Mouse (Mus musculus): ENCODE data around the gene Tmem88. TPM values are rescaled to one million over a fixed set of nuclear protein-coding genes. Genes with fewer than 3 reads are reported as not detected.
A peak's percentile ranks its signal among the peaks of the same experiment; 100 is the strongest.

Tmem88 gene
- polyA plus RNA-seq (2015; fragmentation: Nextera tagmentation; extraction: Ambion mirVana): 6.6 and 7.1 TPM in 2 replicates

DNA sequence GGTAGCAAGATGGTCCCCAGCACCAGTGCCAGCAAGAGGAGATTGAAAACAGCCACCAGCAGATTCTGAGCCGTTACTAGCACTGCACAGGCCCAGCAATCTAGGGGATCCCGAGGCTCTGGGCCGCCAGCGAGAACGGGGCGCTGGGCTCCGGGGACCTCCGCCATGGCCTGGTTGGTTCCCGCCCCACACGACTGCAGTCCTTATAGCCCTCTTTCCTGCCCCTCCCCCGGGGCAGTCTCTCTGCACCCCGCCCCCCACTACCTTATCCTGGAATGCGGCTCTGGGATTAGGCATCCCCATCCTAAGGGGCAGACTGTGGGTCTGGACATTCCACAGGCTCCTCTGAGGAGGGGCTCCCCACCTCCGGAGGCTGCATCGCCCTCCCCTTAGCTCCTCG is at the start of gene Tmem88:
Tmem88 (minus strand) TSS at position 176 of the 400 bp plus-strand sequence.
- Histone ChIP-seq H3K9me3 (replicated peaks) (no peaks in the 10 kb centered on the region), H3K36me3 (replicated peaks) (peaks cover 28% of the 10 kb centered on the region), H3K4me2 (peak within 1 kb of the TSS; percentile 96), H3K4me1 (replicated peaks) (peaks cover 39% of the 10 kb centered on the region), H3K9ac (peak within 1 kb of the TSS; percentile 32), H3K4me3 (replicated peaks) (peak within 1 kb of the TSS; percentile 85), H3K27me3 (no peaks in the 10 kb centered on the region), H3K27ac (replicated peaks) (0 out of 2 replicates have a peak within 1 kb of the TSS, but pooled peaks have one; percentile 14)
- ATAC-seq (ENCODE audit: insufficient read depth): no peak
- 34% methylated on average over 16 of the region's 16 CpGs for WGBS (ENCODE audit: insufficient replicate concordance)

DNA sequence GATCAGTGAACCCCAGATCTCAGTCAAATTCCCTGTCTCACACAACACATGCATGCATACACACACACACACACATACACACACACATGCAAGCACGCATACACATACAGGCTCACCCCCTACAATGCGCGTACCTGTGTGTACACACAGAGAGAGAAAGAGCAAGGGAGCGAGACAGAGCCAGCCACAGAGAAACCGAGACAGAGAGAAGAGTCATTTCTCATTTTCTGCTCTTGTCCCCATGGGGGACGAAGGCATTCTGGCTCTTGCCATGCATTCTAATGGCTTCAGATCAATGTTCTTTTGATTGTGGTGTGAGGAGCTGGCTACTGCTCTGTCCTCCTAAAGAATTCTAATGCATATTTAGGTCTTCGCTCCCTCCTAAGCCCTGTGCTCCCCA is 49.3 kb upstream of the Tmem88 start:
- WGBS (ENCODE audit: insufficient replicate concordance): 76% methylated on average over 7 of the region's 7 CpGs
- Histone ChIP-seq H3K27ac (replicated peaks) (no peak overlapping the region), H3K36me3 (replicated peaks) (no peaks in the 10 kb centered on the region), H3K4me3 (replicated peaks) (no peak overlapping the region), H3K4me1 (replicated peaks) (peaks cover 4% of the 10 kb centered on the region; the same call in 1 of the 2 replicates), H3K27me3 (0 out of 2 replicates have a peak, but pooled peaks cover 7% of the 10 kb centered on the region), H3K4me2 (no peak overlapping the region), H3K9me3 (replicated peaks) (no peaks in the 10 kb centered on the region), H3K9ac (no peak overlapping the region)
- ATAC-seq (ENCODE audit: insufficient read depth): no peak

DNA sequence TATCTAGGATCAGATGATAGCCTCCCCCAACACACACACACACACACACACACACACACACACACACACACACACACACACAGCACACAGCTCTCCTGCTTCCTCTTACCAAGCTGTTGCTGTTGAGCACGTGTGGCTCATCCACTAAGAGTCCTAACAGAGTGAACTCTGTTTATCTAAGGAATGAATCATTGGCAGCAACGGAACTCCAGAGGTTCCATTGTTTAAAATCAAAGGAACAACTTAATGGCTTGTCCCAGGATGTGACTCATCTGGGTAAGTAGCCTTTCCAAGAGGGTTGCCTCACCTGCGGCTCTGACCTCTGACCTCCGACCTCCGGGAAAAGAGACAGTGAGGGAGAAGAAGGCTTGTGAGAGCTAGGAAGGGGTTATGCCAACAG is 45.3 kb upstream of the Tmem88 start:
- Histone ChIP-seq H3K4me3 (replicated peaks) (no peak overlapping the region), H3K4me2 (no peak overlapping the region), H3K36me3 (replicated peaks) (no peaks in the 10 kb centered on the region), H3K9ac (no peak overlapping the region), H3K27me3 (no peaks in the 10 kb centered on the region), H3K4me1 (replicated peaks) (no peaks in the 10 kb centered on the region), H3K27ac (replicated peaks) (no peak overlapping the region), H3K9me3 (replicated peaks) (no peaks in the 10 kb centered on the region)
- 30% methylated on average over 5 of the region's 5 CpGs for WGBS (ENCODE audit: insufficient replicate concordance)
- ATAC-seq (ENCODE audit: insufficient read depth): no peak

DNA sequence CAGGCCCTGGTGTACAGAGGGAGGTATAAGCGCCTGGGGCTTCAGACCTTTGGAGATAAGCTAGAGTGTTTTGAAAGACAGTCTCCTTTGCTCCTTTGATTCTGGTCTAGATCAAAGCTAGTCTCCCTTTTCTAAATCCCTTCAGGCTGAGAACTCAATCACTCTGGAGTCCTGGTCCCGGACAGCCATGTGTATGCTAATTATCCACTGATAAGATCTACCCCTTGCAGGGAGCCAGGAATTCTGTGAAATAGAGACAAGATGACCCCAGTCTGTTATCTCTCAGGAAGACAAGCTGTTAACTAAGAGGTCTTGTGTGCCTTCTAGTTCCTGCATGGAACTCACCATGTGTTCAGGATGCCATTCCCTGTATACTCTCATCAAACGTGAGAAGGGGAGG is 39.3 kb upstream of the Tmem88 start:
- WGBS (ENCODE audit: insufficient replicate concordance): 39% methylated on average over 3 of the region's 3 CpGs
- ATAC-seq (ENCODE audit: insufficient read depth): no peak

DNA sequence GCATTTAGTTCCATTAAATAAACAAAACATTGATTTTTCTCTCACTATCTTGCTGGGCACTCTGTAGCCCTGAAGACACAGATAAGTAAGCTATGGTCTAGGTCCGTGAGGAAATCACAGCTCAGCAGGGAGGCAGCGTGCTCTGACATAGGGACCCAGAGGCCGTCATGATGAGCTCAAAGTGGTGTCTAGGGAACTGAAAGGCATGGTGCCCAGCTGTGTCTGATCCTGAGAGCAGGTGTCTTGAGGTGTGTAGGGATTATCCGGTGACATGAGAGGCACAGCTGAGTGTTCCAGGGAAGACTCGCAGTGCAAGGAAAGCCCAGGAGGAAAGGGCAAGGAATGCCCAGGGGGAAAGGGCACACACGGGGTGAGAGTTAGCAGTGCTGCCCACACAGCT is 35.2 kb upstream of the Tmem88 start:
- Histone ChIP-seq H3K27ac (replicated peaks) (no peak overlapping the region), H3K36me3 (replicated peaks) (no peaks in the 10 kb centered on the region), H3K9me3 (replicated peaks) (no peaks in the 10 kb centered on the region), H3K4me3 (replicated peaks) (no peak overlapping the region), H3K4me1 (replicated peaks) (peaks cover 4% of the 10 kb centered on the region; the same call in 1 of the 2 replicates), H3K27me3 (no peaks in the 10 kb centered on the region), H3K4me2 (no peak overlapping the region), H3K9ac (no peak overlapping the region)
- no peak for ATAC-seq (ENCODE audit: insufficient read depth)
- WGBS (ENCODE audit: insufficient replicate concordance): 53% methylated on average over 6 of the region's 6 CpGs

More for the DNA sequence above, 39.3 kb upstream of the Tmem88 start:
- H3K27me3 ChIP-seq: no peaks in the 10 kb centered on the region
- H3K4me3 ChIP-seq (replicated peaks): no peak overlapping the region
- H3K9me3 ChIP-seq (replicated peaks): no peaks in the 10 kb centered on the region
- 0 out of 2 replicates have a peak, but pooled peaks cover 2% of the 10 kb centered on the region for H3K4me1 ChIP-seq (replicated peaks)
- H3K36me3 ChIP-seq (replicated peaks): no peaks in the 10 kb centered on the region
- no peak overlapping the region for H3K4me2 ChIP-seq
- H3K27ac ChIP-seq (replicated peaks): no peak overlapping the region
- no peak overlapping the region for H3K9ac ChIP-seq

DNA sequence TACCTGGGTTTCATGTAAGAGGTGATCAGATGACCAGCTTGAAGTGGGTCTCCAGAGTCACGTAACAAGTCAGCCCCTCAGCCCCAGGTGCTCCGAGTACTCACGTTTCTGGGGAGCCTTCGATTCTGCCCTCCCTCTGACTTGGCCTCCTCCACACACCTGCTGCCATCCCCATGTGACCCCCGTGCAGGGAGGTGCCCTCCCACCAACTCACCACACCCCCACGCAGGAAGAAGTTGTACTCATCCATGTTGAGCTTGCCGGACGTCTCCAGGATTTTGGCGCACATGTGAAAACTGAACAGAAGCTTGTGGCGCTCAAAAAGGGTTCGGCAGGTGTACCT is 34.6 kb upstream of the Tmem88 start:
- Histone ChIP-seq H3K9ac (no peak overlapping the region), H3K27me3 (no peaks in the 10 kb centered on the region), H3K36me3 (replicated peaks) (no peaks in the 10 kb centered on the region), H3K9me3 (replicated peaks) (no peaks in the 10 kb centered on the region), H3K4me2 (no peak overlapping the region), H3K27ac (replicated peaks) (no peak overlapping the region), H3K4me1 (replicated peaks) (peaks cover 4% of the 10 kb centered on the region; the same call in 1 of the 2 replicates), H3K4me3 (replicated peaks) (no peak overlapping the region)
- WGBS (ENCODE audit: insufficient replicate concordance): 62% methylated on average over 11 of the region's 11 CpGs
- ATAC-seq (ENCODE audit: insufficient read depth): no peak

DNA sequence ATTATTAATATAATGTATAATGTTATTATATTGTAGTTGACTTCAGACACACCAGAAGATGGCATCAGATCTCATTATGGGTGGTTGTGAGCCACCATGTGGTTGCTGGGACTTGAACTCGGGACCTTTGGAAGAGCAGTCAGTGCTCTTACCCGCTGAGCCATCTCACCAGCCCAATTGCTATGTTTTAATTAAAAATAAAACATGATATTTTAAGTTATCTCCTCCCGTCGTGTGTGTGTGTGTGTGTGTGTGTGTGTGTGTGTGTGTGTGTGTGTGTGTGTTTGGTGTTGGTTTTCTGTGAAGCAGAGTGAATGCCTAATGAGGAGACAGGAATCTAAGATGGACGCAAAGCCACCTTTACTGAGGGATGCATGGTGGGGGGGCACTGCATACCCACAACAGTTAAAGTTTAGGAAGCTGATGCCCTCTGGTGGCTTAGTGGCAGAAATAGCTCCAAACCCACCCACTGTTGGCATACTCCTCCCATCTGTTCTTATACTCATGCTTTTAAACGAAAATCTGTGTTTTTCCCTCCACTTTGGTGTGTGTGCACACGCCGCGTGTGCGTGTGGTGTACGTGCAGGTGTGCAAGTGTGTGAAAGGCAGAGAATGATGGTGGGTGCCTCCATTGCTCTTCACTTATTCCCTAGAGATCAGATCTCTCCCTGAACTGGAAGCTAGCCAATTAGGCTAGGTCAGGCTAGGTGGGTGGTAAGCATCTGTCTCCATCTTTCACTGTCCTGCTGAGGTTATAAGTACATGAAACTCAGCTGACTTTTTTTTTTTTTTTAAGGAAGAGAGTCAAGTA is 34.0 kb upstream of the Tmem88 start:
- Histone ChIP-seq H3K4me3 (replicated peaks) (no peak overlapping the region), H3K27ac (replicated peaks) (no peak overlapping the region), H3K9me3 (replicated peaks) (no peaks in the 10 kb centered on the region), H3K36me3 (replicated peaks) (no peaks in the 10 kb centered on the region), H3K4me2 (no peak overlapping the region), H3K4me1 (replicated peaks) (peaks cover 4% of the 10 kb centered on the region; the same call in 1 of the 2 replicates), H3K27me3 (no peaks in the 10 kb centered on the region), H3K9ac (no peak overlapping the region)
- 27% methylated on average over 11 of the region's 11 CpGs for WGBS (ENCODE audit: insufficient replicate concordance)
- ATAC-seq (ENCODE audit: insufficient read depth): no peak

DNA sequence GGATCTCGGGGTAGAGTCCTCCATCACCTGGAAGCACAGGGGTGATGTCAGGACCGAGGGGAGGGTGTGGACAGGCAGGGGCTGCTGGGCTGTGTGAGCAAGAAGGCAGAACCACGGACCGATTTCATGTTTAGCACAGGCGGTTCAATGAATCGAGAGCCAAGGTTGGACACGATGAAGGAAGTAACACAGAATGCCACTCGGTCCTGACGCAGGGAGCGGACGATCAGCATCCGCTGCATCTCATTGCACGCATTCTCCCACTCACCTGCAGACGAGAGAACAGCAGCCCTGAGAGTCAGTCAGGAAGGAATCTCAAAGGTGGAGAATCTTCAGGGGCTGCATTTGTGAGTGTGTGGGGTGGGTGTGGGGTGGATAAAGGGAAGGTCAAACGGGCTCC is 32.6 kb upstream of the Tmem88 start:
- 79% methylated on average over 15 of the region's 15 CpGs for WGBS (ENCODE audit: insufficient replicate concordance)
- Histone ChIP-seq H3K9ac (no peak overlapping the region), H3K27me3 (no peaks in the 10 kb centered on the region), H3K4me3 (replicated peaks) (no peak overlapping the region), H3K36me3 (replicated peaks) (no peaks in the 10 kb centered on the region), H3K4me2 (no peak overlapping the region), H3K4me1 (replicated peaks) (peaks cover 11% of the 10 kb centered on the region), H3K9me3 (replicated peaks) (no peaks in the 10 kb centered on the region), H3K27ac (replicated peaks) (no peak overlapping the region)
- ATAC-seq (ENCODE audit: insufficient read depth): no peak

DNA sequence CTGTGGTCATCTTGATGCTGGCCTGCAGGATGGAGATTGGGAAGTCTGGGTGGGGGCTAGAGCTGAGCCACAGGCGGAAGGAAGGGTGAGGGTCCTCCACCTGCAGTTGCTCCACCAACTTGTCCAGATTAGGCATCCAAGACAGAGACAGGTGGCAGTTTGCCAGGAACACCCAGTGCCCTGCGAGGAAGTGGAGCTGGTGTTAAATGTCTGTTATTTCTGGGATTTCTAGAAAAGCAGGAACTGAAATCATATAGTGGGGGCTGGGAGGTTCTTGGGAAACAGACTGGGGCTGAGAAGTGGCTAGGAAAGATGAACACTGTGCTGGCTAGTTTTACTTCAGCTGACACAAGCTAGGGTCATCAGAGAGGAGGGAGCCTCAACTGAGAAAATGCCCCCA is 31.3 kb upstream of the Tmem88 start:
- no peak overlapping the region for H3K27ac ChIP-seq (replicated peaks)
- no peak overlapping the region for H3K9ac ChIP-seq
- WGBS (ENCODE audit: insufficient replicate concordance): 16% methylated on average over 2 of the region's 2 CpGs

DNA sequence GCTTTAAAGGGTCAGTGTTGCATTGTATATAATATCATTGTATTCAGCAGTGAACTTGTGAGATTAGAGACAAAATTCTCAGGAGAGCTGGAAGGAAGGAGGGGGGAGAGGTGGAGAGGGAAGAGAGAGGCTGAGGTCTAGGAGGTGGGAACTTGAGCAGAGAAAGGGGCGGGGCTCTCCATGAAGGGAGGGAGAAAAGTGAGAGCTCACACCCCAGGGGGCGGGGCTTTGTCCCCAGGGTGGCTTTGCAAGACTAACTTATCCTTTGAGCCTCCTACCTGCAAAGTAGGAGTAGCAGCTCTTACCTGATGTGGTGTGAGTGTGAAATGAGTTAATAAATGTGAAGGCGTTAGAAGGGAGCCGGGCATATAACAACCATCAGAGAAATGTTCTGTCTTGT is 30.7 kb upstream of the Tmem88 start:
- Histone ChIP-seq H3K4me2 (no peak overlapping the region), H3K27me3 (no peaks in the 10 kb centered on the region), H3K4me3 (replicated peaks) (no peak overlapping the region), H3K9ac (no peak overlapping the region), H3K4me1 (replicated peaks) (peaks cover 16% of the 10 kb centered on the region), H3K36me3 (replicated peaks) (no peaks in the 10 kb centered on the region), H3K27ac (replicated peaks) (no peak overlapping the region), H3K9me3 (replicated peaks) (no peaks in the 10 kb centered on the region)
- WGBS (ENCODE audit: insufficient replicate concordance): 22% methylated on average over 4 of the region's 4 CpGs
- ATAC-seq (ENCODE audit: insufficient read depth): no peak

More for the DNA sequence above, 31.3 kb upstream of the Tmem88 start:
- no peak overlapping the region for H3K4me2 ChIP-seq
- H3K4me1 ChIP-seq (replicated peaks): peaks cover 11% of the 10 kb centered on the region
- no peaks in the 10 kb centered on the region for H3K27me3 ChIP-seq
- no peaks in the 10 kb centered on the region for H3K36me3 ChIP-seq (replicated peaks)
- H3K9me3 ChIP-seq (replicated peaks): no peaks in the 10 kb centered on the region
- no peak overlapping the region for H3K4me3 ChIP-seq (replicated peaks)
- no peak for ATAC-seq (ENCODE audit: insufficient read depth)

DNA sequence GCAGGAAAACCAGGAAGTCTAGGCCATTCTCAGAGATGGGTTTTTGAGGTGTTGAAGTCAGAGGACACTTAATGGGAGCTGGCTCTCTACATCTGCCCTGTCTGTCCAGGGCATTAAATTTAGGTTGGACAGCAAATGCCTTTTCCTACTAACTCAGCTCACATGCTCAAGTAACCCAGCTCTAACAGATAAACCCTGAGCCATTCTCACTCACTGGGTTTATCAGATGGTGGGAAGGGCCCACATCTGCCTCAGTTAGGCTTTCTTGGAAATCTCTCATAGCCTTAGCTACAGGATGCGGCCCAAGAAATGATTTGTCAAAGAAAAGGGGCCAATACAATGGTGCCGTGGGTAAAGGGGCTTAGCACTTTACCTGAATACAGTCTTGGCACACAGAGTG is 28.2 kb upstream of the Tmem88 start:
- peaks cover 18% of the 10 kb centered on the region for H3K27me3 ChIP-seq
- H3K9ac ChIP-seq: no peak overlapping the region
- H3K9me3 ChIP-seq (replicated peaks): no peaks in the 10 kb centered on the region
- ATAC-seq (ENCODE audit: insufficient read depth): no peak
- WGBS (ENCODE audit: insufficient replicate concordance): 28% methylated on average over 2 of the region's 2 CpGs
- H3K4me2 ChIP-seq: no peak overlapping the region
- H3K36me3 ChIP-seq (replicated peaks): no peaks in the 10 kb centered on the region
- H3K4me1 ChIP-seq (replicated peaks): peaks cover 17% of the 10 kb centered on the region
- no peak overlapping the region for H3K27ac ChIP-seq (replicated peaks)
- no peak overlapping the region for H3K4me3 ChIP-seq (replicated peaks)
